Mouse (Mus musculus) stomach, postnatal 0 days (tissue): ENCODE measurements around the gene Asgr1.
A peak's percentile ranks its signal among the peaks of the same experiment; 100 is the strongest.

ENCODE experiments used
- CTCF ChIP-seq: IDR thresholded peaks from 2 replicates; pipeline ENCODE4 v1.5.1; 2016; ENCODE audit warnings: antibody characterized with exemption, low read depth, mild to moderate bottlenecking, moderate library complexity
- EP300 ChIP-seq: optimal IDR thresholded peaks from 2 replicates; pipeline ENCODE3; 2016; ENCODE audit warnings: antibody characterized with exemption

GRCm38 (mm10) chr11:70005521-70005920 is 48.4 kb upstream of the Asgr1 start:
- peak; percentile 63 for TF ChIP-seq CTCF
- TF ChIP-seq EP300, result no peak
